Mouse (Mus musculus) cerebellum, postnatal 4 days (tissue): ENCODE measurements around the gene Nmnat1.
"Not testable (repeated sequence)": the region's sequence is repeated elsewhere in the genome, so short reads cannot be mapped to it uniquely, and the experiment has no call there.

Source experiments
- DNase-seq, 2 experiments: peaks; one replicate each; pipeline ENCODE4 v3.0.0; 2022; ENCODE audit warnings: low spot score in 2 of 2, mixed read lengths in 1 of 2

Gene Nmnat1

DNA sequence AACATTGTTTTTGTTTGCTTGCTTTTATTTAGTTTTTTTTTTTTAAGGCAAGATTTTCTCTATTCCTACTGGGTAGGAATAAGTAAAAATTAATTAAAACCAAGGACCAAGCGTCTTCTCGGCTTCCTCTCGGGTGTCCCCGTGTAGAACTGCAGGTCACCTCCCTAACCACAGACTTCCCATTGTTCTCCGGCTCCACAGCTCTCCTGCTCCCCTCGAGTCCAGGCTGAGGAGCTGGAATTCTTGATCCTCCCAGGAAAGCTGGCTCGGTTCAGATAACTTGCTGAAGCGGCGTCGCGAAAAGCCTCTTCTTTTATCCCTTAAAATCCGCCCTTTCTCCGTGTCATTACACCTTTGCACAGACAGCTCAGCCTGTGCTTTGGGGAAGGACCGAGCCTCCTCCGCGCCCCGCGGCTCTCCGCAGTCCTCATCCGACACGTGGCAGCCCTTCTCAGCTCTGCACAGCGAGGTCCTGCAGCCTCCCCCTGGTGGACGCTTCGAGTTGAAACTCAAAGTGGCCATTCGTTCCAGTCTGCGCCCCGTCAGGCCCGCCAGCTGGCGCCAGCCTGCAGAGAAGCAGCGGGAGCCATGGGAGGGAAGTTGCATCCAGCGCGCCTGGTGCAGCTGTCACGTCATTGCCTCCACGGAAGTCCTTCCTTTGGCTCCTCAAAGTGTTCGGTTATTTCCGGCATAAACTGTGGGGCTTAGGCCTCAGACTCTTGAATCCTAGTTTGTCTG lies 39.9 kb downstream of the Nmnat1 start:
- DNase-seq, result peak; percentile 82 to 90

DNA sequence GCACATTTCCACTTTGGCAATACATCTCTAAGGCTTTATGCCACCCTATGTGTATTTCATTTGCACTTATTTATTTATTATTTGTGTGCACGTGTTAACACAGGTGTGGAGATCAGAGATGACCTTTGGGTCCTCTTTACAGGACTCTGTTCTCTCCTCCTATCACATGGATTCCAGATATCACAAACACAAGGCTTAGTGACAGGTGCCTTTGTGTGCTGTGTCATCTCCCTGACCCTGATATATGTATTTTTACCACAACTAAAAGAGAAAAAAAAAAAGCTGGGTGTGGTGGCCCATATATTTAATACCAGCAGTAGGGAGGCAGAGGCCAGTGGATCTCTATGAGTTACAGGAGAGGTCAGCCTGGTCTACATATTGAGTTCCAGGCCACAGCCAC lies 40.5 kb downstream of the Nmnat1 start:
- DNase-seq, result no peak

DNA sequence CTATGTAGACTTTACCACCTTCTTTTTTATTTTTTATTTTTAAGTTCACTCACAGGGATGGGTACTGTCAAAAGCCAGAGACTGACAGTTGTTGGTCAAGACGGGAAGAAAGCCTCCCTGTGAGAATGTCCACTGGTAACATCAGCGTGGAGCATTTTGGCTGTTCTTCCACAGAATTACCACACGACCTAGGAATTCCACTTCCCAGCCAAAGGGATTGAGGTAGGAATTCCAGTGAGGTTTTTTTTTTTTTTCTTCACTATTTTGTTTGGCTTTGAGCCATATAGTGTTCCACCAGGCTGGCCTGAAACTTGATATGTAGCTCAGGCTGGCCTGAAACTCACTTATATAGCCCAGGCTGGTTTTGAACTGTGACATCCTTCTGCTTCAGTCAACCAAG lies 42.6 kb downstream of the Nmnat1 start:
- DNase-seq, result no peak

DNA sequence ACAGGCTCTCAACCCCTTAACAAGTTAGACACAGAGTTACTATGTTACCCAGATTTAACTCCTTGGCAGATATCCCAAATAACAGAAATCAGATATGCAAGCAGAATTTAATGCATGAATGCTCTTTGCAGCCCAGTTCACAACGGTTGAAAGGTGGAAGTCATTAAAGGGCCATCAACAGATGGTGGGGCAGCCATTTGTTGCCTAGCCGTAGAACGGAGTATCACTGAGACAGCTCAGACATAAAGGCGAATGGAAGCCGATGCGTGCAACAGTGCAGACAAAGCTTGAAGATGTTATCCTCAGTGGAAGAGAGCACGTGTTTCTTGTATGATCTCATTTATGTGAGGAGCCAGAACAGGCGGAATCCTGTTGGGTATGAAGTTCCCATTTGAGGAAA lies 44.4 kb downstream of the Nmnat1 start:
- no peak for DNase-seq

DNA sequence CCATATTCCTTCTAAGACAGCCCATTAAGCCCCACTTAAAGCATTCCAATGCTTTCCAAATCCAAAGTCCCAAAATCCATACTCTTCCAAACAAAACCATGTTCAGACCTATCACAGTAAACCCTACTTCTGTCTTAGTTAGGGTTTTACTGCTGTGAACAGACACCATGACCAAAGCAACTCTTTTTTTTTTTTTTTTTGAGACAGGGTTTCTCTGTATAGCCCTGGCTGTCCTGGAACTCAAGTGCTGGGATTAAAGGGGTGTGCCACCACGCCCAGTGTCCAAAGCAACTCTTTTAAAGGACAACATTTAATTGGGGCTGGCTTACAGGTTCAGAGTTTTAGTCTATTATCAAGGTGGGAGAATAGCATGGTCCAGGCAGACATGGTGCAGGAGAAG lies 53.1 kb downstream of the Nmnat1 start:
- DNase-seq, result not testable (repeated sequence)

DNA sequence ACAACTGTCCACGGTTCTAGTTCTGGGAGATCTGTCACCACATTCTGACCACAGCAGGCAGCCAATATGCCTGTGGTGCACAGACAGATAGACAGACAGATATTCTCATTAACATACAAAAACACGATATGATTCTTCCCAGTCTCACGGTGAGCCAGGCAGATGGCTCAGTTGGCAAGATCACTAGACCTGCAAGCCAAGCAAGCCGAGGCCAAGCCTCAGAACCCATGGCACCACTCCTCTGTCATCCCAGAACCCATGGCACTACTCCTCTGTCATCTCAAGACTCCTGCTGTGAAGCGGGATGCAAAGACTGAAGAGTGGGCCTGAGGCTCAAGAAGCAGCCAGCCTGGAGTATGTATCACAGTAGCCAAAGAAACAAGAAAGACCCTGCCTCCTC lies 55.4 kb downstream of the Nmnat1 start:
- DNase-seq, result peak in 1 of 2 experiments; percentile 24

DNA sequence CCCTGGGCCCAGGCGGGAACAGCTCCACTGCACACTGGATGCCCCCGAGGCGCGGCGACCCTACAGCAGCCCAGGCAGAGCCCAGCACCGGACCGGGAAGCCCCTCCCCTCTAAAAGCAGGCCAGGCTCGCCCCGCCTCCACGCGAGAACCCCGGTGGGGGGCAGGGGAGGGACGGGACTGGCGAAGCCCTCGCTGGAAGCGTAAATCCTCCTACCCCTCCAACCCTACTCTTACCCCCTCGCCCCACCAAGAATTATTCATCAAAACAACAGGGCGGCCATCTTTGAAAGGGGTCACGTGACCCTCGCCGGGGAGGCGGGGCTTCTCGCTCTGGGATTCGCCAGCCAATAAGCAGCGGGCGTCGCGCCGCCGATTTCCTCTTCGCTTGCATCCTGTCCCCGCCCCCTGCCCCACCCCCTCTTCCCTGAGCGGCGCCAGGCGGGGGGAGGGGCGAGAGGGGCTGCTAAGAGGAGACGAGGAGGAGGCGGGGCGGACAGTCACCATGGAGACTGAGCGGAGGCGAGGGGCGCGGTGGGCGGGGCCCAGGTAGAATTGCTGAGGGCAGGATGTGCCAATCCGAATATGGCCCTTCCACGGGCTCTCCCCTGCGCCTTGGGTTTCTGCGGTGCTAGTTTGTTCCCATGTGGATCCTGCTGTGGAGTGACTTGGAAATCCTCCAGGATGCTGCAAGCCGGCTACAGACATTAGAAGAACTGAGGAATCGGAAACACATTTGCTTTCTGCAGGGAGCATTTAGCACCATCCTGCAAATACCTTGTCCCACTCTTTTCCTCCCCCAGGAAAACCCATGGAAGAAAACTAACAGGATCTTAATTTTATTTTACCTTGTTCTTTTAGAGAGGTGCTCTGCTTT lies 58.4 kb downstream of the Nmnat1 start, which contains the start of gene Ube4b:
Gene Ube4b, minus strand, starts transcription at position 425 of the 875 bp plus-strand sequence.
- DNase-seq, result peak; percentile 97 to 100

DNA sequence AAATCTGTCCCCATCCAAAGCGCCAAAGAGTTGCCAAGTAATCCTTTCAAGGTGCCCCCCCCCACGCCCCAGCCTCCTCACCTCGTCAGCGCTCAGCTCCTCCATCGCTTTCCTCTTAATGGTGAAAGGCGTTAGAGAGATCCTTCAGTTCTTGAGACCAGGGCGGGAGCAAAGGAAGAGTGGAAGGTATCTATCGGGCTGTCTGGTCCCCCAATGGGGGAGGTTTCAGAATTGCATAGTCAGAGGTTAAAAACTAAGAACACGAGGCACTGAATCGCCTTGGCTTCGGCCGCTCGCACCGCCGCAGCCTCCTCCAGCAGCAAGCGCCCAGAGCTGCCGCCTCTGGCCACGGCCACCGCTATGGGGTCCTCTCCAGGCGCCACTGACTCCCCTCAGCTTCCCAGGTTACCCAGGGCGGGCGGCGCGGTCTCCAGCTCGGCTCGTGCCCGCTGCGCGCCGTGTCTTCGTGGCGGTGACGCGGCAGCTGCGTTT lies 59.2 kb downstream of the Nmnat1 start:
- DNase-seq, result peak in 1 of 2 experiments; percentile 41

DNA sequence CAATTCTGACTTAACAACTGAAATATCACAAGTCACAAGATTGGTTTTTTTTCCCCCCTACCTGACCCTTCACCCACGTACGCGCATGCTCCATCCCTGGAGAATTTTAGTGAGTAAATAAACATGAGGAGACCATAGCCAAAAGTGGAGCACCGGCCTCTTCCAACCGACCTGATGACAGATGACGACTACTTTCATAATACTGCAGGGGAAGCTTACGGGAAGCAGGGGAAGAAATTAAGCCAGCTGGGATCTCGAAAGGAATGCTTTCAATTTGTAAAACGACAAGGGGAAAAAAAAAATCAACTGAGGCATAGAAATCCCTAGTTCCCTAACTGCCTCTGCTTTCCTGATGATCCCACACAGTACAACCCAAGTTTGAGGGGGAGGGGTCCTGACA lies 60.2 kb downstream of the Nmnat1 start:
- no peak for DNase-seq

DNA sequence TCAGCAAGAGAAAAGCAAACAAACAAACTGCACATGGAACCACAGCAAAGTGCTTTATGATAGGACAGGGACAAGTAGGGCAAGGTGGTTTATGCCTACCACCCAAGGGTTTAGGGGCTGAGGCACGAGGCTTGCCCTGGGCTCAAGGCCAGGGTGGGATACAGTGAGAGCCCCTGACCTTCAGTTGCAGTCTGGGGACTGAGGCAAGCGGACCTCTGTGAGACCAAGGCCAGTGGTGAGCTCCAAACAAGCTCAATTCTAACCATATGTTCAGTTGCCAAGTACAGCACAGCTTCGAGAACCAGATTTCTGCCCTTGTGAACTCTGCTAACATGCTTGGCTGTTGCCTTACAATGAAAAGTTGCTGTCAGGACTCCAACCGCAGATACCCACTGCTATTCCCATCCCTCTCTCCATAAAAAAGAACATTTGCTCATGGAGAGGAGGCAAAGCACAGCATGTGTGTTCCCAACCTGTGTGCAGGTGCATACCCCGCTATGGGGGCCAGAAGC lies 67.1 kb downstream of the Nmnat1 start:
- no peak for DNase-seq
